15 mouse cellular contexts compared by ENCODE assay signal in genomic region chr19:11915804-11916203, GRCm38 (mm10). TPM values are rescaled to one million over a fixed set of nuclear protein-coding genes. Genes with fewer than 3 reads are reported as not detected.
DNase-seq lines count a peak whose midpoint lies in the region; ATAC-seq and TF ChIP-seq lines count a peak whose summit lies in the region.
"Had no signal": no experiment of that assay in that cellular context is flagged by ENCODE, and none has a peak within 500 bp of the region (broad histone marks: within the 10 kb centered on the region; RNA-seq: fewer than 3 reads in every experiment).

No protein-coding gene starts in this region.

- H3K4me2 ChIP-seq in forebrain, postnatal 0 days (ENCODE audit: low read depth), result no peak overlapping the region
- no peak overlapping the region for H3K4me2 ChIP-seq in forebrain, embryonic 11.5 days (ENCODE audit: low read depth, low read length, severe bottlenecking)
- no peak overlapping the region for H3K4me2 ChIP-seq in kidney, embryonic 15.5 days
- H3K4me2 ChIP-seq: limb, embryonic 12.5 days; neural tube, embryonic 12.5 days had no signal

- H3K27ac ChIP-seq in forebrain, postnatal 0 days (ENCODE audit: low read depth, low read length), result no peak overlapping the region
- no peak overlapping the region for H3K27ac ChIP-seq in forebrain, embryonic 11.5 days (ENCODE audit: low read depth, low read length)
- H3K27ac ChIP-seq in kidney, embryonic 15.5 days, result no peak overlapping the region
- H3K27ac ChIP-seq: limb, embryonic 12.5 days; neural tube, embryonic 12.5 days had no signal

- H3K9me3 ChIP-seq in forebrain, postnatal 0 days (ENCODE audit: low read length), result no peaks in the 10 kb centered on the region
- no peaks in the 10 kb centered on the region for H3K9me3 ChIP-seq in forebrain, embryonic 11.5 days (ENCODE audit: control insufficient read depth, low read length)
- no peaks in the 10 kb centered on the region for H3K9me3 ChIP-seq in kidney, embryonic 15.5 days (replicated peaks)
- H3K9me3 ChIP-seq: limb, embryonic 12.5 days; megakaryocyte, embryonic 14.5 days; neural tube, embryonic 12.5 days had no signal

- H3K4me1 ChIP-seq in forebrain, postnatal 0 days (ENCODE audit: insufficient read depth), result peaks cover 16% of the 10 kb centered on the region
- H3K4me1 ChIP-seq in forebrain, embryonic 11.5 days (replicated peaks; ENCODE audit: control insufficient read depth, insufficient read depth, low read length), result no peaks in the 10 kb centered on the region; the same call in 1 of the 2 replicates
- peaks cover 15% of the 10 kb centered on the region for H3K4me1 ChIP-seq in kidney, embryonic 15.5 days

- H3K9ac ChIP-seq in forebrain, postnatal 0 days, result no peak overlapping the region
- no peak overlapping the region for H3K9ac ChIP-seq in forebrain, embryonic 11.5 days (ENCODE audit: low read length)
- H3K9ac ChIP-seq in kidney, embryonic 15.5 days, result no peak overlapping the region
- H3K9ac ChIP-seq: limb, embryonic 12.5 days; neural tube, embryonic 12.5 days had no signal

- H3K27me3 ChIP-seq in forebrain, postnatal 0 days (ENCODE audit: insufficient read depth, low read length), result no peaks in the 10 kb centered on the region
- no peaks in the 10 kb centered on the region for H3K27me3 ChIP-seq in forebrain, embryonic 11.5 days (ENCODE audit: control insufficient read depth, insufficient read depth, low read length)
- no peaks in the 10 kb centered on the region for H3K27me3 ChIP-seq in kidney, embryonic 15.5 days
- H3K27me3 ChIP-seq: limb, embryonic 12.5 days; megakaryocyte, embryonic 14.5 days; neural tube, embryonic 12.5 days had no signal

- WGBS in forebrain, postnatal 0 days, result 3% methylated on average over 2 of the region's 2 CpGs
- 73% methylated on average over 2 of the region's 2 CpGs for WGBS in forebrain, embryonic 11.5 days
- WGBS in kidney, embryonic 15.5 days, result 43% methylated on average over 2 of the region's 2 CpGs

- peak; percentile 68 for DNase-seq in forebrain, postnatal 0 days
- DNase-seq in forebrain, embryonic 11.5 days (ENCODE audit: low spot score), result no peak
- DNase-seq in kidney, postnatal 10 days, result peak; percentile 23
- peak; percentile 46 for DNase-seq in 416B (ENCODE audit: low read depth)
- peak; percentile 92 for DNase-seq in brain, embryonic 14.5 days (ENCODE audit: low read depth)
- DNase-seq in spleen, postnatal 36 days (ENCODE audit: low spot score in 2 of 2), result no peak
- DNase-seq: thymus, postnatal 25 days had no signal

- H3K4me3 ChIP-seq in forebrain, postnatal 0 days (ENCODE audit: low read depth, low read length), result no peak overlapping the region
- no peak overlapping the region for H3K4me3 ChIP-seq in forebrain, embryonic 11.5 days (ENCODE audit: low read depth, low read length)
- H3K4me3 ChIP-seq in kidney, embryonic 15.5 days (replicated peaks), result no peak overlapping the region
- H3K4me3 ChIP-seq: erythroblast, embryonic 14.5 days; limb, embryonic 12.5 days; megakaryocyte, embryonic 14.5 days; neural tube, embryonic 12.5 days had no signal

- peaks cover 18% of the 10 kb centered on the region for H3K36me3 ChIP-seq in forebrain, postnatal 0 days (ENCODE audit: insufficient read depth)
- H3K36me3 ChIP-seq in forebrain, embryonic 11.5 days (ENCODE audit: control insufficient read depth, insufficient read depth, low read length), result no peaks in the 10 kb centered on the region; the same call in 1 of the 2 replicates
- peaks cover 48% of the 10 kb centered on the region for H3K36me3 ChIP-seq in kidney, embryonic 15.5 days

- TF ChIP-seq POLR2A in brain, embryonic 14.5 days (IDR thresholded peaks at IDR 0.05; ENCODE audit: borderline replicate concordance, extremely low read depth, insufficient read depth, insufficient read length, poor library complexity, severe bottlenecking), result no peak

- ATAC-seq in forebrain, postnatal 0 days, result peak; percentile 8; the same call in 1 of the 2 replicates
- no peak for ATAC-seq in forebrain, embryonic 11.5 days (replicated peaks; ENCODE audit: low FRiP score)
- ATAC-seq in kidney, embryonic 15.5 days (replicated peaks; ENCODE audit: low FRiP score), result no peak
- no peak for ATAC-seq in megakaryocyte progenitor cell, adult 5-6 weeks (replicated peaks; ENCODE audit: poor library complexity)

- TF ChIP-seq CTCF in forebrain, postnatal 0 days (IDR thresholded peaks at IDR 0.05; ENCODE audit: low read depth), result no peak
- no peak for TF ChIP-seq CTCF in brain, embryonic 14.5 days (IDR thresholded peaks at IDR 0.05; ENCODE audit: borderline replicate concordance, extremely low read depth, insufficient read depth, insufficient read length)

RNA-seq across cellular contexts. Expression of gene Patl1, which starts 3.6 kb away (rescaled TPM):
- total RNA-seq in forebrain, postnatal 0 days (2014; rRNA removed), result 7.2 and 12.1 TPM in 2 replicates
- 7.7 and 11.8 TPM in 2 replicates for polyA plus RNA-seq in forebrain, postnatal 0 days (2015; fragmentation: Nextera tagmentation; extraction: Ambion mirVana)
- polyA plus RNA-seq in forebrain, embryonic 11.5 days (2014; fragmentation: Nextera tagmentation; extraction: Ambion mirVana), result 33.0 and 35.5 TPM in 2 replicates
- 19.3 and 20.1 TPM in 2 replicates for polyA plus RNA-seq in kidney, embryonic 15.5 days (2015; fragmentation: Nextera tagmentation; extraction: Ambion mirVana)
- polyA plus RNA-seq in brain, embryonic 14.5 days (2012; rRNA removed), result 38.0 and 38.6 TPM in 2 replicates
- total RNA-seq in megakaryocyte progenitor cell, adult 5-6 weeks (2015), result 40.1 and 41.7 TPM in 2 replicates
- 11.6 and 12.0 TPM in 2 replicates for total RNA-seq in megakaryocyte progenitor cell, adult 5-6 weeks (2017)

RNA-seq across cellular contexts. Expression of gene Olfr1420, which starts 29.4 kb away (rescaled TPM):
- not detected in 2 replicates for total RNA-seq in forebrain, postnatal 0 days (2014; rRNA removed)
- polyA plus RNA-seq in forebrain, postnatal 0 days (2015; fragmentation: Nextera tagmentation; extraction: Ambion mirVana), result not detected in 2 replicates
- not detected in 2 replicates for polyA plus RNA-seq in forebrain, embryonic 11.5 days (2014; fragmentation: Nextera tagmentation; extraction: Ambion mirVana)
- 0.16 TPM in 1 of 2 replicates, not detected in the other for polyA plus RNA-seq in kidney, embryonic 15.5 days (2015; fragmentation: Nextera tagmentation; extraction: Ambion mirVana)
- polyA plus RNA-seq in brain, embryonic 14.5 days (2012; rRNA removed), result not detected in 2 replicates
- not detected in 2 replicates for total RNA-seq in megakaryocyte progenitor cell, adult 5-6 weeks (2015)
- not detected in 2 replicates for total RNA-seq in megakaryocyte progenitor cell, adult 5-6 weeks (2017)
- total RNA-seq: granulocyte monocyte progenitor cell, adult 5-6 weeks had no signal
- polyA plus RNA-seq: erythroblast, embryonic 14.5 days; limb, embryonic 12.5 days; neural tube, embryonic 12.5 days; small intestine, adult 2 months had no signal

RNA-seq across cellular contexts. Expression of gene Olfr1419, which starts 40.9 kb away (rescaled TPM):
- total RNA-seq in forebrain, postnatal 0 days (2014; rRNA removed), result not detected in 2 replicates
- polyA plus RNA-seq in forebrain, postnatal 0 days (2015; fragmentation: Nextera tagmentation; extraction: Ambion mirVana), result not detected in 2 replicates
- polyA plus RNA-seq in forebrain, embryonic 11.5 days (2014; fragmentation: Nextera tagmentation; extraction: Ambion mirVana), result not detected in 2 replicates
- polyA plus RNA-seq in kidney, embryonic 15.5 days (2015; fragmentation: Nextera tagmentation; extraction: Ambion mirVana), result not detected in 2 replicates
- 0.05 TPM in 2 replicates for polyA plus RNA-seq in brain, embryonic 14.5 days (2012; rRNA removed)
- total RNA-seq in megakaryocyte progenitor cell, adult 5-6 weeks (2015), result not detected in 2 replicates
- not detected in 2 replicates for total RNA-seq in megakaryocyte progenitor cell, adult 5-6 weeks (2017)
- total RNA-seq: granulocyte monocyte progenitor cell, adult 5-6 weeks had no signal
- polyA plus RNA-seq: erythroblast, embryonic 14.5 days; limb, embryonic 12.5 days; neural tube, embryonic 12.5 days; small intestine, adult 2 months had no signal

RNA-seq across cellular contexts. Expression of gene Osbp, which starts 49.9 kb away (rescaled TPM):
- 27.3 and 30.3 TPM in 2 replicates for total RNA-seq in forebrain, postnatal 0 days (2014; rRNA removed)
- polyA plus RNA-seq in forebrain, postnatal 0 days (2015; fragmentation: Nextera tagmentation; extraction: Ambion mirVana), result 2.3 and 3.1 TPM in 2 replicates
- polyA plus RNA-seq in forebrain, embryonic 11.5 days (2014; fragmentation: Nextera tagmentation; extraction: Ambion mirVana), result 6.1 and 6.6 TPM in 2 replicates
- 3.9 and 4.2 TPM in 2 replicates for polyA plus RNA-seq in kidney, embryonic 15.5 days (2015; fragmentation: Nextera tagmentation; extraction: Ambion mirVana)
- 31.1 and 35.8 TPM in 2 replicates for polyA plus RNA-seq in brain, embryonic 14.5 days (2012; rRNA removed)
- total RNA-seq in megakaryocyte progenitor cell, adult 5-6 weeks (2015), result 35.3 and 40.5 TPM in 2 replicates
- total RNA-seq in megakaryocyte progenitor cell, adult 5-6 weeks (2017), result 42.1 and 50.8 TPM in 2 replicates

RNA-seq across cellular contexts. Expression of gene Olfr1418, which starts 54.9 kb away (rescaled TPM):
- total RNA-seq in forebrain, postnatal 0 days (2014; rRNA removed), result not detected in 2 replicates
- not detected in 2 replicates for polyA plus RNA-seq in forebrain, postnatal 0 days (2015; fragmentation: Nextera tagmentation; extraction: Ambion mirVana)
- not detected in 2 replicates for polyA plus RNA-seq in forebrain, embryonic 11.5 days (2014; fragmentation: Nextera tagmentation; extraction: Ambion mirVana)
- not detected in 2 replicates for polyA plus RNA-seq in kidney, embryonic 15.5 days (2015; fragmentation: Nextera tagmentation; extraction: Ambion mirVana)
- polyA plus RNA-seq in brain, embryonic 14.5 days (2012; rRNA removed), result not detected in 2 replicates
- total RNA-seq in megakaryocyte progenitor cell, adult 5-6 weeks (2015), result not detected in 2 replicates
- not detected in 2 replicates for total RNA-seq in megakaryocyte progenitor cell, adult 5-6 weeks (2017)
- total RNA-seq: granulocyte monocyte progenitor cell, adult 5-6 weeks had no signal
- polyA plus RNA-seq: erythroblast, embryonic 14.5 days; limb, embryonic 12.5 days; neural tube, embryonic 12.5 days; small intestine, adult 2 months had no signal

Comparison
In these comparisons a context has a peak if more than half of its experiments do, and no peak if none do; other contexts are left out.
1. DNase-seq: peak in forebrain, postnatal 0 days (single experiment), kidney, postnatal 10 days (single experiment), 416B (single experiment) and brain, embryonic 14.5 days (single experiment); none in forebrain, embryonic 11.5 days (single experiment) and spleen, postnatal 36 days (0 of 2).